Mouse (Mus musculus) 3134 (cell line): ENCODE data around the gene Zfp867.

ENCODE experiments used
- DNase-seq: peaks from one replicate; pipeline ENCODE4 v3.0.0-alpha.2; 2011; ENCODE audit warnings: low spot score; ENCODE audit not compliant: insufficient read length; ENCODE audit errors: extremely low read depth

Gene Zfp867

DNA sequence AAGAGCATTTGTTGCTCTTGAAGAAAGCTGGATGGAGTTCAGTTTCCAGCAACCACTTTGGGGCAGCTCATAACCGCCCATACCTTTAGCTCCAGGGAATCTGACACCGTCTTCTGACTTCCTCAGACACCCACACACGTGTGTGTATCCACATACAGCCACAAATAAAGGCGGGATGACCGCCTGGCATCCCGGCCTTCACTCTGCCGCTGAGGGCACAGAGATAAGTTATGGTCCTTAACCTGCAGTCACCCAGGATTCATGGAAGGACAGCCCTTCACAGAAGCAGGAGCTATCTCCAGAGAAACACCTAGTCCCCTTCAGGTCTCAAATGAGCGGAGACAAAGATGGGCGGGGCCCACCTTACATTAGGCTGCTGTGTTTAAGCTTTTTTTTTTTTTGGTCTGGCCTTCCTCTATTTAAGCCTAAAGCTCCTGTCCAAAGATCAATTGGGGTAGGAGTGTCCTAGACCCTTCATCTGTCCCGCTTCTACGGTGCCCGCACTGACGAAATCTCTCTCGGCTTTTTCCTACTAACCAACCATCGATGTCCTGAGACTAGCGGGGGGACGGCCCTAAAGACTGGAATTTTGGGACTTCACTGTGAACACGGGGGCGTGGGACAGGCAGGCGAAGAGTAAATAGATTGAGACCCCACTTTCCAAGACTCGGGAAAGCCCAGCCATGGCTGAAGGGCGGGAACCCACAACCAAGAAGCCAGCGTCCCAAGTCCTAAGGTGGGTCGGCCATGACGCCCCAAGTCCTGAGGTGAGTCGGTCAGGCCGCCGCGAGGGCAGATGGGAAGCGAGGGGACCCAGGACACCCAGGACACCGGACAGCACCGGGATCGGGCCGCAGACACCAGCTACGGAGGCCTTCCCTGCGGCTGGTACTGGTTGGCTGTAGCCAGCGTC, 605 bp downstream of the Zfp867 start:
- DNase-seq = no peak

DNA sequence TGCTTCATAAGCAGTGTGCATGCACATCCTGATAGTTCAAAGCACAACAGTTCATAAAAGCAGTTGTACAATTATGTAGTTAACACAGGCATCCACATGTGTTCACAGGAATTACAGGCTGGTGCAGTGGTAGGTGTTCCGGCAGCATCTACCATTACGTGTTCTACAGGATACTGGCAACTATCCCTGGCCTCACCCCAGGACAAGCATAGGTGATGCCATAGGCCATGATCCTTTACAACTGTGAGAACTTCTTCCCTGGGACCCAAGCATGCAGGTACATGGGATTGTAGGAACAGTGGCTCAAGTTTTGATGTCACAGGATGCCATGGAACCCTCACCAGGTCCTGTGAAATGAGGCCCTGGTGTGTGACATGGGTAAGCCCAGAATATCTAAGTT, 11.8 kb downstream of the Zfp867 start:
- DNase-seq = no peak

DNA sequence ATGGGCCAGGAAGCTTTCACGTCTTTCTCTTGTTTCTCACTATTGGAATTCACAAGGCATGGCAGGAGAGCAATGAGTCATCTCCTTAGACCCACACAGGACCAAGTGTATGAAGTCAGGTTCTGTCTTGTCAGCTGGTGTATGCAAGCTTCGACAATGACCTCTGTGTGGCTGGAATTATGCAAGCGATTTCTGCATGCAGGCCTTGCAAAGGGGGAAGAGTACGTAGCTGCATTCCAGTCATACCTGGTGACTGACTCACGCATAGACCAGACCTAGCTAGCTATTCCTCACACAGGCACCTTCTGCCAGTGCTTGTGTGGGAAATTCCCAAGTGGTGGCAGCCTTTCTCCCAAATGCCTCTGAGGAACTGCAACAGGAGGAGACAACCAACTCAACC, 13.3 kb downstream of the Zfp867 start:
- peak; percentile 83 for DNase-seq

DNA sequence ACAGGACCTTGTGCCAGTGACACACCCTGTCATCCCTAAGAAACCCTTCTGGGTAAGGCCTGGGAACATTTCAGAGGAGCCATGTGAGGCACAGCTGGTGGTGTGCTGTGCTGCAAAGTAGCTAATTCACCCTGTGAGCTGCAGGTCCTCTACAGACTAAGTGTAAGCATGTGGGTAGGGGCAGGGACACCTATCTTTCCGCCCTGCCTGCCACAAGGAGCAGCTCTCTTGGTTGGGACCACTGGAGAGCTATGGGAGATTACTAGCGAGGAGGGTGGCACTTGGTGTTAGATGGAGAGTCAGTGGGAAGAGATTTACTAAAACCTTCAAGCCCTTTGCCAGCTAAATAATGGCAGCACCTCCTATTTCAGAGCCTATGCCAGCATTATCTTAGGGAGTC, 15.4 kb downstream of the Zfp867 start:
- no peak for DNase-seq

DNA sequence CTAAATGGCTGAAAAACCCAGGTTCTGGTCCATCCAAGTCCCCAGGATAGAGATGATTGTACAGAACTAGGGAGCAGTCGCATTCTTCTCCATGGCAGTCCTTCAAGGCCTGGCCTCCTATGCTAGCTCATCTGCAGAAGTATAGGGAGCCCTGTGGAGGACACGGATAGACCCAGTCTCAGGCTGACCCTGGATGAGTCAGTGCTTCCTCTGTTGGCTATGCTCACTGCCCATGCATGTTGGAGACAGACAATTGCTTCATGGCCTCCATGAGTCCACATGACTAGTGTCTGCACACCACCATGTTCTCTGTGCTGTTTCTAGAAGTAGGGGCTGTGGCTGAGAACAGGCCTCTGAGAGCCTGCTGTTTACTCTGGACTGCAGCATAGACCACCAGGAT, 15.9 kb downstream of the Zfp867 start:
- no peak for DNase-seq

DNA sequence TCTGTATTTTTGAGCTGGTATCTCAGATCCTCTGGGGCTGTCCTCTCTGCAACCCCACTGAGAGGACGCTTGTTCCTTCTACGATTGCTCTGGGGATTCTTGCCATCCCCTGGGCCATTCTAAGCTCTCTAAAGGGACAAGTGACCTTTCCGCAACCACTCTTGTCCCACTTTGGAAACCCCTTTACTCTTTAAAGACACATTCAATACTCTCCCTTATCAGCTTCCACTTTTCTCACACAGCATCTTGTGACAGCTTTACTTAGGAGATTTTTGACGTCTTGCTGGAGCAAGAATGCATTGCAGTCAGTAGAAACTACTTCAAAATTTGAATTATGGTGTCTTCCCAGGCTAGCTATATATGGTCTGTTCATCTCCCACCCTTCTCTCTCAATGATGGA, 21.2 kb downstream of the Zfp867 start, which contains the start of gene Snap47:
Gene Snap47, minus strand, starts transcription at position 101 of the 400 bp plus-strand sequence.
- no peak for DNase-seq

DNA sequence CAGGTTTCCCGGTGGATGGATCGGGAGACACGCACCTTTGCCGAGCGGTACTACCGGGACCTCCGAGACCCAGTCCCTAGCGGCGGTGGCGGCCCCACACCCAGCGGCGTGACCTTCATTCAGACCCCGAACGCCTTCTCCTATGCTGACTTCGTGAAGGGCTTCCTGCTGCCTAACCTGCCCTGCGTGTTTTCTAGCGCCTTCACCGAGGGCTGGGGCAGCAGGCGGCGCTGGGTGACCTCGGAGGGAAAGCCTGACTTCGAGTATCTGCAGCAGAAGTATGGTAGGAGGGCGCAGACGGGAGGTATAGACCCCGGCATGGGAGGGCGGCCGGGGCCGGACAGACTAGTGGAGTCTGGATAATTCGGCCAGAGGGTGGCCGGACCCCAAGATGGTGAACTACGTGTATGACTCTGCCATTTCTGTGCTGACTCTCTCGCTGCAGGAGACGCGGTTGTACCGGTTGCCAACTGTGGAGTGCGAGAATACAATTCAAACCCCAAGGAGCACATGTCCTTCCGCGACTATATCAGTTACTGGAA, 22.0 kb downstream of the Zfp867 start:
- DNase-seq = no peak

DNA sequence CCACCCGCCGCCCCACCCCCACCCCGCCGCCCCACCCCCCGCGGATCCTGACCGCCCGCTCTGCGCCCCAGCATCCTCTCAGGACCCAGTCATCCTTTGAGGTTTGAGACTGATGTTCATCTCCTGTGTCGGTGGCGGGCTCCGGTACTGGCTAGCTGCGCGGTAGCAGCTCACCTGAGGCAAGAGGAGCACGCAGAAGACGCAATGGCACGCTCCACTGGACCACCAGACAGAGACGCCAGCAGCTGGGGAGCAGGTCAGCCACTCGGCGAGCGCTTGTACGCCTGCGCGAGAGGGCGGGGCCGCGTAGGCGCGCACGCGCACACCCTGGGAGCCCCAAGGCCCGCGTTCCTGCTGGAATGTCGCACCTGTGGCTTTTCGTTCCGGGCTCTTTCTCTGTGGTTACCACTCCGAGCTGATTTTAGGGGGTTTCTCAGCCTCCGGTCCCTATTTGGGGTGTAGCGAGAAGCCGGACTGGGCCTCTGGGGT, 22.5 kb downstream of the Zfp867 start, which contains the start of gene Jmjd4:
Gene Jmjd4, plus strand, starts transcription at position 305 of the 489 bp plus-strand sequence.
- peak; percentile 95 for DNase-seq

DNA sequence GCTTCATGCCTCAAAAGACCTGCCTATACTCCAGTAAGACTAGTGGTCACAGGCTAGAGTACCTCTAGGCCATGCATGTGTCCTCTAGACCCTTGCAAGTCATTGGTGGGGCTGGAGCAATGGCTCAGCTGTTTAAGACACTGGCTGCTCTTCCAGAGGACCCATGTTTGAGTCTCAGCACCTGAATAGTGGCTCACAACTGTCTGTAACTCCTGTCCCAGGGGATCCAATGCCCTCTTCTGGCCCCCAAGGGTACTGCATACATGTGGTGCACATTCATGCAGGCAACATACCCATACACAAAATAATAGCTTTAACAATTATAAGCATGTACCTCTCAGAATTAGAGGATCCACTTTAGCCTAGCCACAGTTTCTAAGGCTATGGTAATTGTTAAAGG, 29.2 kb downstream of the Zfp867 start:
- no peak for DNase-seq

DNA sequence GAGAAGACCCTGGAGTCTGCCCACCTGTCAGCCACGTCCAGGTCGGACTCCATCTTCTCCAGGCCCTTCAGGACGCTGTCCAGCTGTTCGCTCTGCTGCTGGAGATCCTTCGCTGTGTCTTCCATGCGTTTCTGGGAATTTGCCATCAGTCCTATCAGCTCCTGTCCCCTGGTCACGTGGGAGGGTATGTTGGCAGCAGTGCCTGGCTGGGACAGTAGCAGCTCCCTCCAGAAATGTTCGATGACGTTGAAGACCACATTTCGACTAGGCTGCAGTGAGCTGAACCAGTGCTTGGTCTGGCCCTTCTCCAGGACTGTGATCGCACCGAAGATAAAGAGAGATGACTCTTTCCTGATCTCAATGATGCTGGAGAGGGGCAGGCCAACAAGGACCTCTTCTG, 34.3 kb downstream of the Zfp867 start:
- DNase-seq = no peak

DNA sequence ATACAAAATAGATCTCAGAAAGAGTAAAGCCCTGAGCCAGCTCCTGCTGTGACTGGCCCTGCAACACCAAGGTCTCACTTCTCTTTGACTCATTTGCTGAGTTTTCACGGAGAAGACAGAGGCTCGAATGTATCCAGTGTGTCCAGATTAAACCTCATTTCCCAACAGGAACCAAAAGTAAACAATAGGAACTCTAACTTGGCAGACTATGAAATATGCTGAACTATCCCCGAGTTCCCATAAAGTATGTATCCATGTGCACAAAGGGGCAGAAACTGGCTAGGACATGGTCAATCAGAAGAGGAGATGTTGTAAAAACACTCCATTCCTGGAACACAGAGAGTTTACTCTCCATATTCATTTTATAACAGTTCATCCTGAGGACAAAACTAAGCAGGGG, 40.0 kb downstream of the Zfp867 start:
- no peak for DNase-seq

DNA sequence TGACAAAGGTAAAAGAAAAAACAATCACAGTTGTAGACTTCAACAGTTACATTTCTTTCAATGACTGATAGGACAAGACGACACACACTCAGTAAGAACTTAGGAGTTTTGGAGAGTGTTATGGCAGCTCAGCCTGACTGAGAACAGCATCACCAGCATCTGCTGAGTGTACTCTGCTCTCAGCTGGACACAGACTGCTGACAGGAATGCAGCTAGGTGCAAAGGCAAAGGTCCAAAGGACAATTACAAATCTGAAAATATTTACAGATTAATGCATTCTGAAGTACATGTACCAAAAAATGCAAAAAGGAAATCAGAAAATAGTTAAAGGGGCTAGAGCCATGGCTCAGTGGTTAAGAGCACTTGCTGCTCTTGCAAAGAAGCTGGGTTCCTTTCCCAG, 42.3 kb downstream of the Zfp867 start:
- DNase-seq = no peak

DNA sequence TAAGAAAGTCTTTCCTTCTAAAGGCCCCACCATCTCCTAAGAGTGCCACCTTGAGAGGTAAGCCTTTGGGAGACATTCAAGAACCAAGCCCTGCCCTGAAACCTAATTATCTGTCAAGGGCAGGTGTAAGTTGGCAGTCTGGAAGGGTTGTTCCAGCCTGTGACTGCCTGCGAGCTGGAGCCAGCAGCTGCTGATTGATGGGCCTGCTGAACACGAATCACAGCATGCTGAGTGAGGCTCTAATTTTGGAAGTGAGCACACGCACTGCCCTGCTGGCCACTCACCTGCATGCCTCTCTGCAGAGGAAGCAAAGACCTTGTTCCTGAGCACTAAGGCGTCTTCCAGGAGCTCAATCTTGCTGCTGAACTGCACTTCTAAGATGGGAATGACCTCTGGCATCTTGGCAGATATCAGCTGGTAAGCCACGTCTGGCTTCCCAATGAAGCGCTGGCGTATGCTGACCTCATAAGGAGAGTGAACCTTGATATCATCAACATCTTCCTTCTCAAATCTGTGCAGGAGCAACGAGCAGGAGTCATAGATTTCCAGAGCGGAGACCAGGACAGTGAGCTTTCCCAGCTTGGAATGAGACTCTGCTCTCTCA, 44.1 kb downstream of the Zfp867 start:
- no peak for DNase-seq

DNA sequence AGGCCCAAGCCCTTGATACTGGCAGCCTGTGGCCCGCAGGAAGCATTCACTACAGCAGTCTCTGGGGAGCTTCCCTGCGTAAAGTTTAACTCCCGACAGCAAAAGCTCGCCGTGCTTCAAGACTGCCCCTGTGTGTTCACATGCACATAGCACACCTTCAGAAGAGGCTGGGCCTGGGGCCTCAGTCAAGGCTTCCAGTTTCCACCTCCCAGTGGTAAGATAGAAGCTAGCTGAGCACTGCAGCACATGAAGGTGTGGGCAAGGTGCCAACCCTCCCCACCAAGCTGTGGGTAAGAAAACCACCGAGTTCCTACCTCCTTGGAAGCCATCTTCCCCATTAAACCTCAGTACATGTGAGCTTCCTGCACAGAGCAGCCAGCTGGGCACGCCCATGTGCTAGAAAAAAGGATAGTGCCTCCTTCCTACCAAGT, 46.6 kb downstream of the Zfp867 start:
- no peak for DNase-seq

DNA sequence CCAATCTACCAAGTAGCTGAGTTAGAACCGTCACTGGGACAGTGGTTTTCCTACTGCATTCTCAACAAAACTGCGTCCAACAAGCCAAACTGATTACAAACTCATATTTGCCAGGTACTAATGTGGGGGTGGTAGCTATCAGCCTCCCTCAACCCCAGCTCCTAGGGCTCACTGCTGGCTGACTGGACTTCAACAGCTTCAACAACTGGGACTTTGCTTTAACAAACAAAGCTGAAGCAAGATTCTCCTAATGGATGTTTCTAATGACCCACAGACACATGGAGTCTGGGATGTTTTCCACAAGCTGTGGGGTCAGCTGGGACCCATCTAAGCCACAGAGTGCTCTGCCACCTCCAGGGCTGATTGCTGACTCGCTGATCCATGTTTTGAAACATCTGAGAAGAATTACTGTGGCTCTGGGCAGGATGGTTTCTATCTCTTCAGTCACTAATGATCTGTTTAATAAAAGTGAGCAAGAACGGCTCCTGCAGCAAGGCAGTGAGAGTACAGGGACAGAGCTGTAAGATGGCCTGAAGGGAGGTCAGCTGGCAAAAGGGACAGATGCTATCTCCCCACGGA, 49.2 kb downstream of the Zfp867 start:
- DNase-seq = no peak

DNA sequence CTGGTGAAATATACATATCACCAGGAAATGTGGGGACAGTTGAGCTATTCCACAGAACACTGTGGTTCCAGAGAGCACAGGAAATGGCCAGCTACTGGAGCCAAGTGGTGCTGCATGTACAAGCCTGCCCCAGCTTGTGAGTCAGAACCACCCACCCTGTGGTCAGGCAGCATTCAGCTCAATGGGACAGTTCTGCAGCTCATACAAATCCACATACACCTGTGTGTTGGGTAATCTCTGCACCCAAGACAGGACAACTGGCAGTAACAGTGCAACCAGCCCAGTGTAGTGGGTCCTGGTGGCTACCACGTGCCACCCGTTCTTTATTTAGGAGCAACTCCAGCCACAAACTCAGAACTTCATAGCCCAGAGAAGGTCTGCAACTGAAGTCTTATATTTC, 50.3 kb downstream of the Zfp867 start:
- DNase-seq = no peak

DNA sequence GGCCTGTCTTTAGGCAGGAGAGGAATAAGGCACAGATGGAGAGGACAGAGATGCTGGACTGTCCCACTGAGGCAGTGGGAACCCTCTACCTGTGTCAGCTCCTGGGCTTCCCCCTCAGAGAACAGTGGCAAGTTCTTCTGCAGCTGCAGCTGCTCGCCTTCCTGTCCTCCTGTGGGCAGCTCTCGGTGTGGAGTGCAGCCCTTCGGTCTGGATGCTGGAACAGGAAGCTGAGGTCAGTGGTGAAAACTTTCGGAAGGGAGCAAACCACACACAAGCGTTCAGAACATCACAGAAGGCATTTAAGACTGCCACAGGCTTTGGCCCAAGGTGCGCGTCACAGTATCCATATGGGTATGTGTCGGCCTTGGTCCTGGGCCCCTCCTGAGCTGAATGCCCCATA, 50.8 kb downstream of the Zfp867 start:
- DNase-seq = peak; percentile 58

DNA sequence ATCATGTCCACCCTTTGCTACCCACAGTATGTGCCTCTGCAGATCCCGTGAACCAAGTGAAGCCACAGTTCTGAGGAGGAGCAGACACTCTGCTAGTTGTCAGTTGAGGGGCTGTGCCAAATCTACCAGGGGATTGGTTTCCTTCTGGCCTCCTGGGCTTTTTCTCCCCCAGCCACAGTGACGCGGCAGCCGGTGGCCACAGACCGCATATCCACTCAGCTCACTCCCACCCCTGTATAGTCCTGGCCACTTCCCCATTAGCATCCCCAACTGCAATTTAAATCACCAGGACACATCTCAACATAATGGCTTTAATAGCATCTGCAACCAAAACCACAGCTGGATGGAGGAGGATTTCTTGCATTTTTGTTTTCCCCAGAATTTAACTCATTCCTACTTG, 53.6 kb downstream of the Zfp867 start:
- DNase-seq = no peak

DNA sequence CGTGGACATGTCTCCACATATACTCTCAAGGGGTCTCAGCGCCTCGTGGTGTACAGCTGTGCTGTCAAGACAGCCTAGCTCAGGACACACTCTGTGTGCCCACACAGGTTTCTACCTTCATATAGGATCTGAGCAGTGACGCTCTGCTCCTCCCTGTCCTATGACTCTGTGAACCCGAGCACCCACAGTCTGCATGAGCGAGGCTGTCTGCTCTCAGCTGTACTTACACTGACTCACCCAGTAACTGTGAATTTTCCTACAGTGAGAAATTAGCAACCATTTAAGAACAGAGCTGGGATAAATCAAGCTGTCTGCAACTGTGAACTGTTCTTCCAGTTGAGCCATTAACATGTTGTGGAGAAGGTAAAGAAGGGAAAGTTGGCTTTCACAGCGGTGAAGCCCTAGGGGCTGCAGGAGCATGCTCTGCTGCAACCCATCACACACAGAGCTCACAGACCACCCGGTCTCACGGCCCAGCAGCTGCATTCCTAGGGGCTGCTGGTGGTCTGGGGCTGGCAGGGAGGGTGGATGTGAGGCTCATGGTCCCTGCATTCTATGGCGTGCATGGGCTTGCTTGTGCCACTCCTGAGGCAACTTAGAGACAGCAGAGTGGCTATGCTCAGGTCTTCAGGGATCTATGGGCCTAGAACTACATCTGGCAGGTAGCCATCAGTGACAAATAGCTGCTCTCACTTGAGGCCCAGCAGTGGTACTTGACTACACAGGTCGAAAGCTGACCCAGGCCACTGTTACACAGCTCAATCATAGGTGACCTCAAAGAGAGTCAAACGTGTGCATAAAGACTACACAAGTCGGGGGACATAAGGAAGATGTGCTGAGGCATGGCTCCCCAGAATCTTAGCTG, 59.0 kb downstream of the Zfp867 start:
- DNase-seq = no peak

DNA sequence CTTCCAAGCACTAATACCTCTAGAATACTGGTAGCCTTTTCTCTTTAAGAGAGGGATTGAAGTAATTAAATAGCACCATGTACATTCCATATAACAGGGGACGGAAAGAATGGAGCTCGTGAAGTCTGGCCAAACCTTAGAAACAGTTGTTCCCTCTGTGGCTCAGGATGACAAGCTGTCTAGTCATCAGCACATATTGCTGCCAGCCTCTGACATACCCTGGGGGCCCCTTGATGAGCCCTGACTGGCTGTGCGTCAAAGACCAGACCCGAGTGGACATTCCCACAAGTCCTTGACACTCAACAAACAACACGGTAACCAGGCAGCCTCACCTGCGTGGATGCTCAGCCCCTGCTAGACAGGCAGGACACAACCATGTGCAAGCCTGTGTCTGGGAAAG, 60.2 kb downstream of the Zfp867 start:
- peak; percentile 56 for DNase-seq
